Mouse (Mus musculus): ENCODE data around the gene Cyp27b1.
"Not testable (repeated sequence)": the region's sequence is repeated elsewhere in the genome, so short reads cannot be mapped to it uniquely, and the experiment has no call there.

Gene Cyp27b1

GRCm38 (mm10) chr10:127050119-127050474, 2.0 kb downstream of the Cyp27b1 start:
- no peak for DNase-seq

- peak in 1 of 2 experiments; percentile 58 for DNase-seq
These were observed 6.6 kb downstream of the Cyp27b1 start for GRCm38 (mm10) chr10:127054646-127055045.

- no peak for DNase-seq
These were observed 7.4 kb downstream of the Cyp27b1 start for GRCm38 (mm10) chr10:127055406-127055805.

GRCm38 (mm10) chr10:127056490-127056889, 8.4 kb downstream of the Cyp27b1 start:
- DNase-seq = no peak

- DNase-seq = peak; percentile 80 to 88
These were observed 10.1 kb downstream of the Cyp27b1 start for GRCm38 (mm10) chr10:127058161-127058560.

GRCm38 (mm10) chr10:127058708-127059107, 10.7 kb downstream of the Cyp27b1 start:
- no peak for DNase-seq

- peak in 1 of 2 experiments; percentile 49 for DNase-seq
These were observed 11.3 kb downstream of the Cyp27b1 start for GRCm38 (mm10) chr10:127059174-127059967.

- peak; percentile 88 to 91 for DNase-seq
These were observed 12.2 kb downstream of the Cyp27b1 start, which contains the start of gene March9 for GRCm38 (mm10) chr10:127059968-127060916. March9 (minus strand) TSS chr10:127060184.

GRCm38 (mm10) chr10:127061085-127061484, 13.0 kb downstream of the Cyp27b1 start:
- DNase-seq = no peak

GRCm38 (mm10) chr10:127061513-127061912, 13.5 kb downstream of the Cyp27b1 start:
- DNase-seq = no peak

GRCm38 (mm10) chr10:127062101-127062500, 14.1 kb downstream of the Cyp27b1 start:
- not testable (repeated sequence) for DNase-seq

- DNase-seq = no peak
These were observed 14.5 kb downstream of the Cyp27b1 start for GRCm38 (mm10) chr10:127062503-127062902.

GRCm38 (mm10) chr10:127063239-127063872, 15.3 kb downstream of the Cyp27b1 start, which contains the start of gene Cdk4:
Cdk4 (plus strand) TSS chr10:127063534.
- DNase-seq = peak; percentile 99 to 100

- DNase-seq = no peak
These were observed 16.1 kb downstream of the Cyp27b1 start for GRCm38 (mm10) chr10:127063913-127064870.

- peak in 1 of 2 experiments; percentile 44 for DNase-seq
These were observed 17.9 kb downstream of the Cyp27b1 start for GRCm38 (mm10) chr10:127065981-127066380.

GRCm38 (mm10) chr10:127066519-127067018, 18.5 kb downstream of the Cyp27b1 start:
- no peak for DNase-seq

- DNase-seq = no peak
These were observed 20.4 kb downstream of the Cyp27b1 start for GRCm38 (mm10) chr10:127068360-127069038.

- no peak for DNase-seq
These were observed 21.5 kb downstream of the Cyp27b1 start for GRCm38 (mm10) chr10:127069281-127070189.

All from kidney, postnatal 36 days (tissue).